Mouse (Mus musculus): ENCODE measurements around the gene D430041D05Rik. TPM values are rescaled to one million over a fixed set of nuclear protein-coding genes. Genes with fewer than 3 reads are reported as not detected.

The D430041D05Rik gene
- total RNA-seq, 2 experiments from 2014 or later: 0.03 TPM

DNA sequence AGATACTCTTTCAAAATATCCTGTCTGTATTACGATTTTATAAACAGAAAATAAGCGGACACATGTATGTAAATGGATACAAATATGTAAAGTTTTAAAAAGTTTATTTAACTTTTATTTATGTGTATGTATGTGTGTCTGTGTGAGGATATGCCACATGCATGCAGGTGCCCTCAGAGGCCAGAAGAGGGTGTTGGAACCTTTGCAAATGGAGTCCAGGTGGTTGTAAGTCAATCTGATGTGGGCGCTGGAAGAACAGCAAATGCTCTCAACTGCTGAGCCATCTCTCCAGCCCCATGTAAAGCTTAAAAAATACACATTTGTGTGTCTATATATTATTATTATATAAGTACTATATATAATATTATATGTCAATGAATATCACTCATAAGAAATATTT lies 237.4 kb downstream of the D430041D05Rik start:
- intact Hi-C loops (cut with DNase I): no loop called here
- DNase-seq (ENCODE audit: low spot score): no peak

DNA sequence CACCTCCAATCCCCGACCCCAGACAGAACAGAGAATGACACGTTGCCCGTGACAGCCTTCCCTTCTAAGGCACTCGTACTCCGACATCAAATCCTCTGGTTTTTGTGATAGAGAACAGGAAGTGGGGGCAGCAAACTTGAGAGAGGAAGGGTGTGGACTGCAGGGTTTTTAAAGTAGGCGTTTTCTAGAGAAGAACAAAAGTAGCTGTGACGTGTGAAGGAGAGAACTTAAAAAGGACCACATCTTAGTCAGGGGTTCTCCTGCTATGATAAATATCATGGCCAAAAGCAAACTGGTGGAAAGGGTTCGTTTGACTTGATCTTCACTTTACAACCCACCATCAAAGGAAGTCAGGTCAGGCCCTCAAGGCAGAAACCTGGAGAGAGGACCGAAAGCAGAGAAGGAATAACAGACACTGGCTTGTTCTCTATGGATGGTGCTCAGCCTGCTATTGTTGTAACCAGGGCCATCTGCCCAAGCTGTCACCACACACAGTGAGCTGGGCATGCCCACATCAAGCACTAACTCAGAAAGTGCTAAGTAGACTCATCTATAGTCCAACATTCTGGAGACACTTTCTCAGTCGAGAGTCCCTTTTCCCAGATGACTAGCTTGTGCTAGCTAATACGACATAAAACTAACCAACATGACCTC lies 238.0 kb downstream of the D430041D05Rik start:
- intact Hi-C loops (cut with DNase I): no loop called here
- DNase-seq (ENCODE audit: low spot score): no peak

DNA sequence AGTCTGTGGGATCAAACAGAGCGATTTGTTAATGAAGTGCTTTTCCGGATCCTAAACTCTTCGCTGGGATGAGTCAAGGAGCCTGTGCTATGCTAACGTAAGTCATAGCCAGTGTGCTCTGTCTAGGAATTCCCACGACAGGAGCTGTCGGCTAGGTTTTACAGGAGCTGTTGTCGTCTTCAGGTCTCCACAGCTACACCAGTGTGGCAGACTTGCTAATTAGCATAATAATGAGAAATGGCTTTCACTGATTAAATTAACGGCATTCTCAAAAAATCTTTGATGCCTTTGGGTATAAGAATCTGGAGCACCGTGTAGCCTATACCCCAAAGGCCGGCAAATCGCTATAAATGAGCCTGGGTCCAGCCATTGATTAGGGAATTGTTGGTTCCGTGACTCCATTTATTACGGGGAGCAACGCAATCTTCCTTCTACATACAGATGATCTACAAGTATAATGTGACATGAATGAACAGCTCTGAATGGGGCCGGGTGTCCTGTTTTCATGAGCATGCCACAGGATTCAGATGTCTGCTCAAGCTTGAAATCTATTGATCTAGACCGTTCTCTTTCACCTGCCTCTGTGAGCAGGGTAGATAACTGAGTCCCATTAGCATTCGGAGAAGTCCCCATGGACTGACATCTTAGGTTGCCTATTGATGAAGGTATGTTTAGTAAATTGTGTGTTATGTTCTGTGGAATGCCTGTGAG lies 242.5 kb downstream of the D430041D05Rik start:
- no peak for DNase-seq (ENCODE audit: low spot score)
- intact Hi-C loops (cut with DNase I): no loop called here

DNA sequence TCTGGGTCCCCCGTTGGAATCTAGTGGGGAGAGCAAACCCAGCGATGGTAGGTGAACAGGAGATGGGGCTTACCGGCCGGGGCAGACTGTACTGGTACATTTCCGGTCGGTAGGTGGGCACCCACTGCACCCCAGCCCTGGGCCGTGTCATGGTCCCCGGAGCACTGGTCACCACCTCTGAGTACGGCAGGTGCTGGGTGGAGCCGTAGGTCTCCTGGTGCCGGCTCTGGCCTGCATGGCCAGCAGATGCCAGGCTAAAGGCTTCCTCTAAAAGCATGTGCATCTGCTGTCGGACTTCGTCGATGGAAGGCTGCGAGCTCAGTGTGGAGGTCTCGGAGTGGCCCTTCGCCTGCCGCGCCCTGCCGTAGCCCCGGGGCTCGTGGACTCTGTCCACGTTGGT lies 243.0 kb downstream of the D430041D05Rik start:
- intact Hi-C loops (cut with DNase I): no loop called here
- no peak for DNase-seq (ENCODE audit: low spot score)

DNA sequence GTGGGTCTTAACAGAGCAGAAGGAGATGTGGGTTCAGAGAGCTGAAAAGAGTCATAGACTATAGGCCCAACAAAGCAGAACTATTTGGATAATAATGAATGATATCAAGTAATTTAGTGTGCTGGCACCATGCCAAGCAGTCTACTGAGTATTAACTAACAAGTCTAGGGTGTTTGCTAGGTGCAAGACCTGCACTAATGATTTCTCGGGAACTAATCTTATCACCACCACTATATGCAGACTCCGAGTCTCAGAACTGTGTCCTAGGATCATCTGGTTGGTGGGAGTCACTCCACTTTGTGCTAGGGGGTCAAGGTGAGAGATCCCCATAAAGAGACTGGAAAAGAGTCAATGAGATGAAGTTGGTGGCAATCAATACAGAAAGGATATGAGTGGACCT lies 245.2 kb downstream of the D430041D05Rik start:
- DNase-seq (ENCODE audit: low spot score): no peak
- intact Hi-C loops (cut with DNase I): no loop called here

DNA sequence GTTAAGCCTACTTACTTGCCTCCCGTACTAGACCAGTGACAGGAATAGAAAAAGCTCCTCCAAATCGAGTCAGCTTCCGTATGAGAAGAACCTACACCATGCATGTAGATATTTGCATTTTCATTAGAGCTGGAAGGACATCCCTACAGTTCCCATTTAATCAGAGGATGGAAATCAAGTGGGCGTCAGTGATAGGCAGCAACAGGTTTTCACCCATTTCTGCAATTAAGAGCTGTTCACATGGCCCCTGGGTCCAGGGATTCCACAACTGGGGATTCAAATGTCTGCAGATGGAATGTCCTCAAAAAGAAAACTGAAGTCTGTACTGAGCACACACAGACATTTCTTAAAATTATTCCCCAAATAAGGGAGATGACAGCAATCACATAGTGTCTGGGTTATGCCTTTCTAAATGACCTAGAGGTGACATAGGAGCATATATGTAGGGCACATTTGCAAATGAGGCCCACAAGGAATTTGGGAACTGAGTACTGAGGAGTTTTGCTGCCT lies 246.8 kb downstream of the D430041D05Rik start:
- intact Hi-C loops (cut with DNase I): no loop called here
- DNase-seq (ENCODE audit: low spot score): no peak

DNA sequence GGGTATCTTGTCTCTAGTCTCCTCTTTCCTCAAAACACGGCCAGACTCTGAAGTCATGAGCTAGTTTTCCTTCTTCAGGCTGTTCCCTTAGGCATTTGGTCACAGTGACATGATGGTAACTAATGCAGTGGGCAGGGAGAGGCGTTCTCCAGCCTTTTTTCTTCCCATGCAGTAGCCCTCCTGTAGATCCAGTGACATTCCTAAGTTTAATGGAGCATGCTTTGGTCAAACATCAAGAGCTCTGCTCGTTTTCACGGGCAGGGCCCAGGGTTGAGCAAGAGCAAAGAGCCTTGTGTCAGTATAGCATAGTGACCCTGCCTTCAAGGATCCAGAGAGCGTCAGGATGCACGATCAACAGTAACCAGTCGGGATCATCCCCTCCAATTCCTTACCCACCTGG lies 247.4 kb downstream of the D430041D05Rik start:
- intact Hi-C loops (cut with DNase I): no loop called here
- DNase-seq (ENCODE audit: low spot score): no peak

DNA sequence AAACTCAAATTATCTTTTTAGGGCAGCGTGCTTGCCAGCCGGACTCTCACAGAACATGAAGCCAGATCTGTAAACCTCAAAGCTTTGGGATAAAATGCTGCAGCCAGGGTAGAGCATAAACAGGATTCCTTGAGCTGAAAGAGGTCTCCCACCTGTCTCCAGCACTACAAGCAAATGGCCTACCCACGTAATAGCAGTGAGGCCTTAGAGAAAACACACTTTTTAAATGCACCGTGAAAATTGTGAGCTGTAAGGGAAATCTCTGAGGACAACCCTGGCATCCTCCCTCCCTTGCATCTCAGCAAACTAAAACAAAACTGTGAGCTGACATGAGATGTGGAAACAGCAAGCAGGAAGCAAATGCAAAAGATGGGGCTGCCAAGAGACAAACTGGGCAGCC lies 253.0 kb downstream of the D430041D05Rik start:
- intact Hi-C loops (cut with DNase I): no loop called here
- DNase-seq (ENCODE audit: low spot score): no peak

DNA sequence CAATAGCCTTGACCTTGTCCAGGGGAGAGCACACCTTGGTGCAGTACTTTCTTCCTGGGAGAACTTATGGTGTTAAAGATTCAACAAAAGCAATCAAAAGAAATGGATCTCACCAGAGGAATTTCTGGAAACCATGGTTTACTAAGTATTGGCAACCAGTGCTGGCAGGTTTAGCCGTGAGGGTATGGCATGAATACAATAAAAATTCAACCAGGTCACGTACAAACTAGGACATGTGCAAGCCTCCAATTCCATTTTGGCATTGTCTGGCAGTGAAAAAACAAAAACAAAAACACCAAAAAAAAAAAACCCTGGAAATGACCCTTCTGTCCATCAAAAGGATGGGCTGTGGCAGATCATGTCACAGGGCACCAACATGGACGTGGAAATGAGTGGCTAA lies 256.9 kb downstream of the D430041D05Rik start:
- intact Hi-C loops (cut with DNase I): no loop called here
- DNase-seq (ENCODE audit: low spot score): no peak

DNA sequence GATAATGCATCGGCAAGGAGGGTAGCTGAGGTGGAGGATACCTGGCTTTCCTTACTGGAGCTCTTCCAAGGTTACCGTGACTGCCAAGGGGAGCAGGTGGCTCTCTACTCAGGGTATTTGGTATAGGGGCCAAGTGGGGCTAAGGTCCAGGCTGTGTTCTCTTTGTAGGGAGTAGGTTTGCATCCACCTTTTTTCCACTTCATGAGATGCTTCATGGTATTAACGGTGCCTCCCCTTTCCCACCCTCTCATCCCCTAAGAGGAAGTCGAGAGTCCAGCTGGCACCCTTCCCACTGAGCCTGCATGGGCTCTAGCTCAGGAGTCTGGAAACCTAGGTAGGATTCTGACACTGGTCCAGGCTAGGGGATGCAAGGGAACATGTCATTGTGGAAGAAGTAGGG lies 257.5 kb downstream of the D430041D05Rik start:
- no peak for DNase-seq (ENCODE audit: low spot score)
- intact Hi-C loops (cut with DNase I): no loop called here

DNA sequence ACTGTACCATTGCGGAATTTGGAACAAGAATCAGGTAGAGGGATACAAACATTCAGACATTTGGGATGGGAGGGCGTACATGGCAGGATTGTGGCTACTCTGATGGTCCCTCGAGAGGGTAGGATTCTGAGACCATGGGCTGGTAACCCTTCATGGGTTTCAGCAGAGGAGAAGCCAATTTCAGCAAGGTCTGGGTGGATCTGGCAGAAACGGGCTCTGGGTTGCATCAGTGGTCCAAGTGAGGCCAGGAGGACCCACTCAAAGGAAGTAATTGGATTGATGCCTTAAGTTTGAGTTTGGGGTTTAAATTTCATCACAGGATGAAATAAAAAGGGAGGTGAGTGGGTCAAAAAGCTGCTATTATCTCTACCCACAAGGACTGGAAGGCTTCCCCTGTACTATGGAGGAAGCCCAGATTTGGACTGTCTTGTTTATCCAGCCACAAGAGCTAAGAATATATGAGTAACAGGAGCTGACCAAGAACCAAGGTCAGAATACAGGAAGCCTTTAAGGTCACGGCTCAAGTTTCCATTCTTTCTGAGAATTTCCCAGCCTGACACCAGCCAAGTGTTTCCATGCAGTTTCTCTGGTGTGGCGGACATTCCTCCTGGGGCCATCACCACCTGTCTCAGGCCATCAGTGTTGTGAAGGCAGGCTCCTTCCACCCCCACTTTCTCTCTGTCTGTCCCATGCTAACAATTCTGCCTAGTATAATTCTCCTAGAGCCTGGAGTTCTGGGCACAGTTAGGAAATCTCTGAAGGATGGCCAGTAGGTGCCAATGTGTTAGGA lies 260.0 kb downstream of the D430041D05Rik start:
- intact Hi-C loops (cut with DNase I): no loop called here
- DNase-seq (ENCODE audit: low spot score): no peak

DNA sequence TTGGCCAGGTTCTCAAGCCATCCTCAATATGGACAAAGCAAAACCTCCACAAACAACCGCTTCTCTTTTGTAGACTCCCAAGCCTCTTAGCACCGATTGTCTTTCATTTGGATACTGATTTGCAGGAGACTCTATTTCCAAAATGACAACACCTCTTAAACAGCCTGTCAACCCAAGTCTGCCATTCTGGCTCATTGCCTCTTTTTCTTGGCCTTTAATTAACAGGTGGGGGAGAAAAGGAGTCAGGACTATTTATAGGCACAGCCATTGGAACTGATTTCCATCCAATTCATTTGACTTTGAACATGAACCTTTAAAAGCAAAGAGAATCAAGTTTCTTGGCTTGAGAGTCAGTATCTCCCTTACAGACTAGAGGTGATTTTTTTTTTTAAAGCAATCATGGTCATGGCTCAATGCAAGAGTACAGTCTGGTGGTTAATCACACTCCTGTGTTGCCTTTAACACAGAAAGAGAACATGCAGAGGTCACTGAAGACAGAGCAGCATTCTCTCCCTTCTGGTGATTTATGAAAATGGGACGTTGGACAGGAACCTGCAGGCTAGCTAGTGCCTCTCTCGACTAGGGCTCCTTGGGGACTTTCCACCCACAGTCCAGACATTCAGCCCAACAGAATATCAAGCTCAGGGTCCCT lies 262.8 kb downstream of the D430041D05Rik start:
- no peak for DNase-seq (ENCODE audit: low spot score)
- intact Hi-C loops (cut with DNase I): no loop called here

DNA sequence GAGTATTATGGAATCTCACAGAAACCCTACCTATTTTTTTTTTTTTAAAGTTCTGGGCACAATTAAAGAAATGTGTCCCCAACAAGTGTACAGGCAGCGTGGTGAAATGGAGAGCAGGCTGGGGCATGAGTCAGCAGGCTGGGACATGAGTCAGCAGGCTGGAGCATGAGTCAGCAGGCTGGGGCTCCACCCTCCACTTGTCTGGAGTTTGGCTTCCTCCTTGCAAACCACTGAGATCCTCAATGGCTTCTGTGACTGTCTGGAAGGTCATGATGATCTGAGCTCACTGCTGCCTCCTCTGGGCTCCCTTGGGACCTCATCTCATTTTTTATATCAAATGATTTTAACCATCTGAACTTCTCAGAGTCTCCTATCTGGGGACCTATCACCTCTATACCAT lies 264.8 kb downstream of the D430041D05Rik start:
- no peak for DNase-seq (ENCODE audit: low spot score)
- intact Hi-C loops (cut with DNase I): no loop called here

DNA sequence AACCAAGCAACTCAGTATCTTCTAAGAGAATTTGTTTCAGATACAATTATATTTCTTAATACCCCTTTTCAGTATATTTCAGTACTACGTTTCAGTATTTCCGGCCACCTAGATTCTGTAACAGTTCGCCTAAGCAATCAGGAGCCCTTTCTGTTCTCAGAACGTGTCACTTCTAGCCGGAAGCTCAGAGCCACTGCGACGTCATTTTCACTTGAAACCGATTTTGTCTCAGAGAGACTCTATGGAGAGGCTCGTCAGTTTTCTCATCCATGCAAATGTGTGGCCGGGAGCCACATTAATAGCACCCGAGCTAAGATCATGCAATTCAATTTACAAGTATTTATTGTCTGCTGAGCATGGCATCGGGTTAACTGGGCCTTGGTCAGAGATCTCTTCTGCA lies 266.8 kb downstream of the D430041D05Rik start:
- intact Hi-C loops (cut with DNase I): no loop called here
- DNase-seq (ENCODE audit: low spot score): no peak

DNA sequence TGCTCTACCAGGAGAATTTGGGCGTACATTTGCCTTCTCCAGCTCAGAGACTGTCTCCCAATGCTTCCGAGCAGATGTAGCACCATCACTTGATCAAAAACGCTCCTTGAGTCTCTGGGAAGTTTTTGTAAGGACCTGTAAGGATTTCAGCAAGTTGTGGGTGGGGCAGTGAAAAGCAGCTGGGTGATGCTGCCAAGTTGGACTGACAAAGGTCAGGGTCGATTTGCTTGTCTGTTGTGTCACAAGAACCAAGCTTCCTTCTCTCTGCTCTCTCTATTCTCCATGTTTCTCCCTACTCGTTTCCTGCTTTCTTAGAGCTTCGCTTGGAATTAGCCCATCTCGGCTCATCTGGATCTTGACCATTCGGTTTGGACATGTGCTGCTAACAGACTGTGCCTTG lies 268.7 kb downstream of the D430041D05Rik start:
- intact Hi-C loops (cut with DNase I): no loop called here
- DNase-seq (ENCODE audit: low spot score): no peak

DNA sequence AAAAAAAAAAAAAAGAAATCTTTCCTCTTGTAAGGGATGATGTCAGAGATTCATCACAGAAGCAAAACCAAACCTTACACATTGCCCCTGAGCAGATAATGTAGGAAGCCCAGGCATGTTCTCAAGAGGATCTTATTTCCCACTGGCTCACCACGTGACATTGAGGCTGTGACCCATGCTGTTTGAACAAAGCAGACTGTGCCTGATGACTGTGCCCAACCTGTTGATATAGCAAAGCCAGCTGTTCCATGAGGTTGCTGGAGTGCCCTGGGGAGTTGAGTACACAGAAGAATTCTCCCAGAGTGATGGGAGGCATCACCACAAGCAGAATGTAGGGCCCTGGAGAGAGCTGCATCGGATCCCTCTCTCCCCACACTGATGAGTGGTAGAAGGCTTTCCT lies 274.9 kb downstream of the D430041D05Rik start:
- intact Hi-C loops (cut with DNase I): no loop called here
- DNase-seq (ENCODE audit: low spot score): no peak

DNA sequence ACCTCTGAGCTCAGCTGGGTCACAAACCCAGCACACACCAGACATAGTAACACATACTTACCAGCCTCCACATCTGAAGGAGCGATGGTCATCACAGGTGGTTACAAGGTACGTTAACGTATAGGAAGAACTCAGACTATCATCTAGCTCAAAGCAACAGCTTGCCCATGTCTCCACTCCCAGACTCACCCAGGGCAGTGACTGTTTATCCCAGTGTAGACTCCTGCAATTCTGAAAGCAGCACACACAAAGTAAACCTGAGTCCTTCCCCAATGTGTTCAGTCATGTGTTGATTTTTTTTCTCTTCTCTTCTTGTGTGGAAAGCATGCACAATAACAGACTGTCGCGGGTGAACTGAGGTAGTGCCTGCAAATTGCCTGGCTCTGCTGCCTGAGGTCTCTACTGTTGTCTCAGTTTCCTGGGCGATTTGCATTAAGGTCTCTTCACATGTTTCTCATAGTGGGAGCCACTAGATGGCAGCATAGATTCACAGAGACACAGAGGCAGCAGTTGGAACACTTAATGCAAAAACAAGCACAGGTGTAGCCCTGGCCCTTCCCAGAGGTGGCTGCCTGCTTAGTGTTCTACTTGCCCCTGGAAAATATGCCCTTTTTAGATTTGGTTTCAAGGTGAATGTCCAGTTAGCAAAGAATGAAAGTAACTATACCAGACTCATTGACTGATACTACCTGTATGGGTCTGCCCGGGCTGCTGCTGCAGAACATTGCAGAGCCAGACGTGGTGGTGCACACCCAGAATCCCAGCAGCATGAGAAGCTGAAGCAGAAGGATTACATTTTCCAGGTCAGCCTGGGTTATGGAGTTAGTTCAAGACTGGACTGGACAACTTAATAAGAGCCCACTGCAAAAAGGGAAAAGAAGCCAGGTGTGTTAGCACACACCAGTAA lies 276.4 kb downstream of the D430041D05Rik start:
- DNase-seq (ENCODE audit: low spot score): no peak
- intact Hi-C loops (cut with DNase I): loop anchor here (1.0 kb wide), 1 partner anchor 287 kb away; no protein-coding TSS in a partner anchor

DNA sequence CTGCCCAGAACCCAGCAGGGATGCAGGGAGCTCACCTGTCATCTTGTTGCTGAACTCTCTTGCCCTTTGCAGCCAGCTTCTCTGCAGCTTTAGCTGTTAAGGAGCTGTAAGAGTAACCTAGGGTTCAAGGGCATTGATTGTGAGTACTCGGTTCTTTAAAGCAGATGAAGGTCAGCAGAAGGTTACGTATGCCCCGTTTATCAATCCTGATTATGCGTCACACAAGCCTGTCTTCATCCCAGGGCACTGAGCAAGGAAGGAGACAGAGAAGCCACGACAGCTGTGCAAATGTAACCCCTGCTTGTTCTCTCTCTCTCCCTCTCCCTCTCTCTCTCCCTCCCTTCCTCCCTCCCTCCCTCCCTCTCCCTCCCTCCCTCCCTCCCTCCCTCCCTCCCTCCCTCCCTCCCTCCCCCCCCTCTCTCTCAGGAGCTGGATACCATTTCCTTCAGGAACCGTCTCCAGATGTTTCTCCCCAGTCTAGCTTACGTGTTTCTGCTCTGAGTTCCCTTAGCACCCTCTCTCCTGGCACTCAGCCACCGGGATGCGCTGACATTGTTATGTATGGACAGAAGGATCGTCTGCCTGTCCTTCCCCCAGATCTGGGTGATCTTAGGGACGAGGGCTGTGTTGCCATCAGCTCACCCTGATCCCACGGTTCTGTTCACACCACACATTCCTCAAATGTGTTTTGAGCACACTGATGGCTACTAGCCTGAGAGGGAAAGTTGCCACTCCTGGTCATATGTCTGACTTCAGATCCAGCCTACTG lies 277.6 kb downstream of the D430041D05Rik start:
- DNase-seq (ENCODE audit: low spot score): no peak
- intact Hi-C loops (cut with DNase I): no loop called here
